Mouse (Mus musculus): Measurements from ENCODE around the gene Prkce. TPM values are rescaled to one million over a fixed set of nuclear protein-coding genes. Genes with fewer than 3 reads are reported as not detected.

The Prkce gene
- total RNA-seq, 2 experiments from 2014 or later, result 276 to 292 TPM

- intact Hi-C loops (cut with DNase I), result loop anchor here (1.0 kb wide), 1 partner anchor 19 kb away; no protein-coding TSS in a partner anchor
- peak; percentile 66 to 77 for DNase-seq (ENCODE audit: low spot score in 2 of 2)
These were observed 152.5 kb downstream of the Prkce start for GRCm38 (mm10) chr17:86319967-86320602.

GRCm38 (mm10) chr17:86322840-86323239 lies 155.3 kb downstream of the Prkce start:
- DNase-seq (ENCODE audit: low spot score in 2 of 2), result no peak
- intact Hi-C loops (cut with DNase I), result no loop called here

- intact Hi-C loops (cut with DNase I), result no loop called here
- DNase-seq (ENCODE audit: low spot score in 2 of 2), result no peak
These were observed 155.7 kb downstream of the Prkce start for GRCm38 (mm10) chr17:86323310-86323709.

GRCm38 (mm10) chr17:86323909-86324686 lies 156.5 kb downstream of the Prkce start:
- no peak for DNase-seq (ENCODE audit: low spot score in 2 of 2)
- intact Hi-C loops (cut with DNase I), result no loop called here

GRCm38 (mm10) chr17:86324756-86325155 lies 157.2 kb downstream of the Prkce start:
- intact Hi-C loops (cut with DNase I), result no loop called here
- no peak for DNase-seq (ENCODE audit: low spot score in 2 of 2)

- no peak for DNase-seq (ENCODE audit: low spot score in 2 of 2)
- intact Hi-C loops (cut with DNase I), result no loop called here
These were observed 157.7 kb downstream of the Prkce start for GRCm38 (mm10) chr17:86325317-86325716.

- intact Hi-C loops (cut with DNase I), result no loop called here
- no peak for DNase-seq (ENCODE audit: low spot score in 2 of 2)
These were observed 160.4 kb downstream of the Prkce start for GRCm38 (mm10) chr17:86327958-86328357.

GRCm38 (mm10) chr17:86329273-86330075 lies 161.9 kb downstream of the Prkce start:
- DNase-seq (ENCODE audit: low spot score in 2 of 2), result no peak
- intact Hi-C loops (cut with DNase I), result loop anchor here (5.0 kb wide), 1 partner anchor 77 kb away; no protein-coding TSS in a partner anchor

GRCm38 (mm10) chr17:86330076-86330955 lies 162.7 kb downstream of the Prkce start:
- intact Hi-C loops (cut with DNase I), result loop anchor here (5.0 kb wide), 1 partner anchor 78 kb away; no protein-coding TSS in a partner anchor
- peak in 1 of 2 experiments; percentile 60 for DNase-seq (ENCODE audit: low spot score in 2 of 2)

- DNase-seq (ENCODE audit: low spot score in 2 of 2), result no peak
- intact Hi-C loops (cut with DNase I), result loop anchor here (5.0 kb wide), 1 partner anchor 80 kb away; no protein-coding TSS in a partner anchor
These were observed 164.2 kb downstream of the Prkce start for GRCm38 (mm10) chr17:86331835-86332234.

GRCm38 (mm10) chr17:86334990-86335389 lies 167.4 kb downstream of the Prkce start:
- no peak for DNase-seq (ENCODE audit: low spot score in 2 of 2)
- intact Hi-C loops (cut with DNase I), result loop anchor here (5.0 kb wide), 1 partner anchor 83 kb away; no protein-coding TSS in a partner anchor

- intact Hi-C loops (cut with DNase I), result no loop called here
These were observed 169.1 kb downstream of the Prkce start for GRCm38 (mm10) chr17:86336652-86337073.

GRCm38 (mm10) chr17:86337076-86337475 lies 169.5 kb downstream of the Prkce start:
- intact Hi-C loops (cut with DNase I), result no loop called here
- no peak for DNase-seq (ENCODE audit: low spot score in 2 of 2)

More at GRCm38 (mm10) chr17:86336652-86337073, 169.1 kb downstream of the Prkce start:
- no peak for DNase-seq (ENCODE audit: low spot score in 2 of 2)

GRCm38 (mm10) chr17:86338328-86338727 lies 170.7 kb downstream of the Prkce start:
- intact Hi-C loops (cut with DNase I), result no loop called here
- no peak for DNase-seq (ENCODE audit: low spot score in 2 of 2)

- DNase-seq (ENCODE audit: low spot score in 2 of 2), result no peak
- intact Hi-C loops (cut with DNase I), result no loop called here
These were observed 176.4 kb downstream of the Prkce start for GRCm38 (mm10) chr17:86344032-86344431.

GRCm38 (mm10) chr17:86345234-86346005 lies 177.8 kb downstream of the Prkce start:
- intact Hi-C loops (cut with DNase I), result loop anchor here (1.0 to 5.0 kb wide), 3 partner anchors 43 to 95 kb away; no protein-coding TSS in a partner anchor
- DNase-seq (ENCODE audit: low spot score in 2 of 2), result peak; percentile 87

GRCm38 (mm10) chr17:86350236-86350635 lies 182.7 kb downstream of the Prkce start:
- intact Hi-C loops (cut with DNase I), result no loop called here
- no peak for DNase-seq (ENCODE audit: low spot score in 2 of 2)

- intact Hi-C loops (cut with DNase I), result no loop called here
- no peak for DNase-seq (ENCODE audit: low spot score in 2 of 2)
These were observed 183.2 kb downstream of the Prkce start for GRCm38 (mm10) chr17:86350791-86351261.

All from left cerebral cortex, postnatal 36 days (tissue).